Mouse (Mus musculus): ENCODE data around the gene Atp6v0b. TPM values are rescaled to one million over a fixed set of nuclear protein-coding genes. Genes with fewer than 3 reads are reported as not detected.

Gene Atp6v0b
- polyA plus RNA-seq, 1 experiment from 2014 or later: 305 TPM

- Histone ChIP-seq H3K4me1 (ENCODE audit: insufficient read depth, low read length) (no peaks in the 10 kb centered on the region), H3K9ac (replicated peaks; ENCODE audit: low read length) (no peak overlapping the region), H3K27ac (ENCODE audit: low read length) (no peak overlapping the region), H3K4me2 (replicated peaks; ENCODE audit: low read depth, low read length) (no peak overlapping the region), H3K9me3 (ENCODE audit: low read length) (no peaks in the 10 kb centered on the region), H3K36me3 (ENCODE audit: insufficient read depth, low read length) (0 out of 2 replicates have a peak, but pooled peaks cover 7% of the 10 kb centered on the region), H3K4me3 (ENCODE audit: low read length) (no peak overlapping the region), H3K27me3 (ENCODE audit: insufficient read depth, low read length) (no peaks in the 10 kb centered on the region)
- 72% methylated on average over 5 of the region's 5 CpGs for WGBS
- ATAC-seq (ENCODE audit: low FRiP score, low TSS enrichment): no peak
Observed at GRCm38 (mm10) chr4:117849506-117849905, 37.6 kb downstream of the Atp6v0b start.

GRCm38 (mm10) chr4:117849063-117849462 is 38.1 kb downstream of the Atp6v0b start:
- Histone ChIP-seq H3K36me3 (ENCODE audit: insufficient read depth, low read length) (0 out of 2 replicates have a peak, but pooled peaks cover 7% of the 10 kb centered on the region), H3K9ac (replicated peaks; ENCODE audit: low read length) (no peak overlapping the region), H3K4me2 (replicated peaks; ENCODE audit: low read depth, low read length) (no peak overlapping the region), H3K4me1 (ENCODE audit: insufficient read depth, low read length) (no peaks in the 10 kb centered on the region), H3K27ac (ENCODE audit: low read length) (no peak overlapping the region), H3K27me3 (ENCODE audit: insufficient read depth, low read length) (no peaks in the 10 kb centered on the region), H3K9me3 (ENCODE audit: low read length) (no peaks in the 10 kb centered on the region), H3K4me3 (ENCODE audit: low read length) (no peak overlapping the region)
- ATAC-seq (ENCODE audit: low FRiP score, low TSS enrichment): no peak
- 49% methylated on average over 17 of the region's 17 CpGs for WGBS

DNA sequence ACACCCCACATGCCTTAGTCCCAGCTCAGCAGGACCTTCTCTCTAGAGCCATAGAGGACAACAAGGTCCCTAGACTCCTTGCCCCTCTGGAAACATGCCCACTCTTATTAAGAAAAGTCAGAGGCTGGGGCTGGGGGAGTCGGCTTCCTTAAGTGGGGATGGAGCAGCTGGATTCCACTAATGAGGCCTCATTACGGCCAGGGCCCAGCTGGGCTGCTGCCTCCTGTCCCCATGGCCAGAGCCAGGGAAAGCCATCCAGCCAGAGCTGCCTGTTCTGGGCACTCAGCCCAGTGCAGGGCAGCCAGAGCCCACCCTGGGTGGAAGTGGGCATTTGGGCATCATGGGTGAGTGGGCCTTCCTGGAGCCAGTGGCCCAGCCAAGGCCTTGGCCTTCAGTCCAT is 40.1 kb downstream of the Atp6v0b start:
- Histone ChIP-seq H3K27me3 (ENCODE audit: insufficient read depth, low read length) (no peaks in the 10 kb centered on the region), H3K36me3 (ENCODE audit: insufficient read depth, low read length) (0 out of 2 replicates have a peak, but pooled peaks cover 7% of the 10 kb centered on the region), H3K4me2 (replicated peaks; ENCODE audit: low read depth, low read length) (no peak overlapping the region), H3K9me3 (ENCODE audit: low read length) (no peaks in the 10 kb centered on the region), H3K4me1 (ENCODE audit: insufficient read depth, low read length) (no peaks in the 10 kb centered on the region), H3K27ac (ENCODE audit: low read length) (no peak overlapping the region), H3K9ac (replicated peaks; ENCODE audit: low read length) (no peak overlapping the region), H3K4me3 (ENCODE audit: low read length) (no peak overlapping the region)
- 36% methylated on average over 2 of the region's 2 CpGs for WGBS
- ATAC-seq (ENCODE audit: low FRiP score, low TSS enrichment): no peak

DNA sequence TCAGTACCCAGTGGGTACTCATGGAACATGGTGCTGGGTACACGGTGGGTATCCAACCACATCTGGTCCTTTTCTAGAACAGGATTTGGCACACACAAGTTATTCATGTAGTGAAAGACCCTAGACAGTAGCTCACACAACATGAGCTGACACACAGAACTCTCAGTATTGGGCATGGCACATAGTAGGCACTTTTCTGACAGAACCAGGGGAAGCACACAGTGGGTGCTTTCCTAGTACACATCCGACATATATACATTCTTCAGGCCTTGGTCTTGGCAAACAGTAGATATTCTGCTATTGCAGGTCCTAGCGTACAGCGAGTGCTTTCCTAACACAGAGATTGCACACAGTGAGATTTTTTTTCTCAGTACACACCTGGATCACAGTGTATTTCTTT is 40.9 kb downstream of the Atp6v0b start:
- H3K9me3 ChIP-seq (ENCODE audit: low read length): no peaks in the 10 kb centered on the region
- ATAC-seq (ENCODE audit: low FRiP score, low TSS enrichment): no peak

GRCm38 (mm10) chr4:117845316-117845715 is 41.8 kb downstream of the Atp6v0b start:
- Histone ChIP-seq H3K36me3 (ENCODE audit: insufficient read depth, low read length) (0 out of 2 replicates have a peak, but pooled peaks cover 7% of the 10 kb centered on the region), H3K4me2 (replicated peaks; ENCODE audit: low read depth, low read length) (no peak overlapping the region), H3K27me3 (ENCODE audit: insufficient read depth, low read length) (no peaks in the 10 kb centered on the region), H3K9me3 (ENCODE audit: low read length) (no peaks in the 10 kb centered on the region), H3K27ac (ENCODE audit: low read length) (no peak overlapping the region), H3K4me3 (ENCODE audit: low read length) (no peak overlapping the region), H3K9ac (replicated peaks; ENCODE audit: low read length) (no peak overlapping the region), H3K4me1 (ENCODE audit: insufficient read depth, low read length) (no peaks in the 10 kb centered on the region)
- WGBS: 58% methylated on average over 11 of the region's 11 CpGs
- ATAC-seq (ENCODE audit: low FRiP score, low TSS enrichment): peak; percentile 32; the same call in 1 of the 2 replicates

More for the DNA sequence above, 40.9 kb downstream of the Atp6v0b start:
- no peak overlapping the region for H3K4me3 ChIP-seq (ENCODE audit: low read length)
- no peak overlapping the region for H3K27ac ChIP-seq (ENCODE audit: low read length)
- 0 out of 2 replicates have a peak, but pooled peaks cover 7% of the 10 kb centered on the region for H3K36me3 ChIP-seq (ENCODE audit: insufficient read depth, low read length)
- no peaks in the 10 kb centered on the region for H3K4me1 ChIP-seq (ENCODE audit: insufficient read depth, low read length)
- no peaks in the 10 kb centered on the region for H3K27me3 ChIP-seq (ENCODE audit: insufficient read depth, low read length)
- H3K4me2 ChIP-seq (replicated peaks; ENCODE audit: low read depth, low read length): no peak overlapping the region
- WGBS: 95% methylated on average over 4 of the region's 4 CpGs
- H3K9ac ChIP-seq (replicated peaks; ENCODE audit: low read length): no peak overlapping the region

DNA sequence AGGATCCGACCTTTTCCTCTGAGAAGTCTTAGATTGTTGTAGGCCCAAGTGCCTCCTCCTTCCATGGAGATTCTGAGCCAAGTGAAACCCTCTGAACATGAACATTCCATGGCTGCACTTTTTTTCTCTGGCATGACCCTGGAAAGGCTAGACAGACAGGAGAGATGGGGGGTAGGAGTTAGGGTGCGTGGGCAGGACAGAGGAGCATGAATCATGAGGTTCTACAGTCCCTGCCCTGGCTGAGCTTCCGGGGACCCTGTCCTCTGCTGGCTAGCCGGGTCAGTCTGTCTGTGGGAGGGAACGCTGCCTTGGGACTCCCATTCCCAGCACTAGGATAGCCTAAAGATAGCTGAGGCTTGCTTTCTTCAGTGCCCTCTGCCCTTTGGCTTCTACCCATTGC is 42.7 kb downstream of the Atp6v0b start:
- H3K27me3 ChIP-seq (ENCODE audit: insufficient read depth, low read length): no peaks in the 10 kb centered on the region
- H3K9ac ChIP-seq (replicated peaks; ENCODE audit: low read length): no peak overlapping the region
- no peak overlapping the region for H3K27ac ChIP-seq (ENCODE audit: low read length)
- no peak overlapping the region for H3K4me3 ChIP-seq (ENCODE audit: low read length)
- no peak overlapping the region for H3K4me2 ChIP-seq (replicated peaks; ENCODE audit: low read depth, low read length)
- WGBS: 56% methylated on average over 5 of the region's 5 CpGs
- H3K9me3 ChIP-seq (ENCODE audit: low read length): no peaks in the 10 kb centered on the region
- 0 out of 2 replicates have a peak, but pooled peaks cover 7% of the 10 kb centered on the region for H3K36me3 ChIP-seq (ENCODE audit: insufficient read depth, low read length)
- ATAC-seq (ENCODE audit: low FRiP score, low TSS enrichment): no peak
- H3K4me1 ChIP-seq (ENCODE audit: insufficient read depth, low read length): peaks cover 6% of the 10 kb centered on the region; the same call in 1 of the 2 replicates

- Histone ChIP-seq H3K9me3 (ENCODE audit: low read length) (no peaks in the 10 kb centered on the region), H3K9ac (replicated peaks; ENCODE audit: low read length) (no peak overlapping the region), H3K4me2 (replicated peaks; ENCODE audit: low read depth, low read length) (no peak overlapping the region), H3K4me1 (ENCODE audit: insufficient read depth, low read length) (peaks cover 11% of the 10 kb centered on the region), H3K4me3 (ENCODE audit: low read length) (no peak overlapping the region), H3K36me3 (ENCODE audit: insufficient read depth, low read length) (0 out of 2 replicates have a peak, but pooled peaks cover 7% of the 10 kb centered on the region), H3K27ac (ENCODE audit: low read length) (no peak overlapping the region), H3K27me3 (ENCODE audit: insufficient read depth, low read length) (no peaks in the 10 kb centered on the region)
- 89% methylated on average over 5 of the region's 5 CpGs for WGBS
- ATAC-seq (ENCODE audit: low FRiP score, low TSS enrichment): no peak
Observed at GRCm38 (mm10) chr4:117843101-117843500, 44.0 kb downstream of the Atp6v0b start.

- H3K9ac ChIP-seq (replicated peaks; ENCODE audit: low read length): no peak overlapping the region
- H3K4me2 ChIP-seq (replicated peaks; ENCODE audit: low read depth, low read length): no peak overlapping the region
- H3K27ac ChIP-seq (ENCODE audit: low read length): no peak overlapping the region
- no peak overlapping the region for H3K4me3 ChIP-seq (ENCODE audit: low read length)
- no peaks in the 10 kb centered on the region for H3K9me3 ChIP-seq (ENCODE audit: low read length)
- 48% methylated on average over 3 of the region's 3 CpGs for WGBS
- H3K36me3 ChIP-seq (ENCODE audit: insufficient read depth, low read length): 0 out of 2 replicates have a peak, but pooled peaks cover 7% of the 10 kb centered on the region
- ATAC-seq (ENCODE audit: low FRiP score, low TSS enrichment): no peak
- H3K4me1 ChIP-seq (ENCODE audit: insufficient read depth, low read length): peaks cover 11% of the 10 kb centered on the region
- no peaks in the 10 kb centered on the region for H3K27me3 ChIP-seq (ENCODE audit: insufficient read depth, low read length)
Observed at GRCm38 (mm10) chr4:117841566-117841965, 45.6 kb downstream of the Atp6v0b start.

GRCm38 (mm10) chr4:117840821-117841220 is 46.3 kb downstream of the Atp6v0b start:
- no peak for ATAC-seq (ENCODE audit: low FRiP score, low TSS enrichment)
- Histone ChIP-seq H3K4me2 (replicated peaks; ENCODE audit: low read depth, low read length) (no peak overlapping the region), H3K4me1 (ENCODE audit: insufficient read depth, low read length) (peaks cover 11% of the 10 kb centered on the region), H3K27ac (ENCODE audit: low read length) (no peak overlapping the region), H3K9me3 (ENCODE audit: low read length) (no peaks in the 10 kb centered on the region), H3K36me3 (ENCODE audit: insufficient read depth, low read length) (0 out of 2 replicates have a peak, but pooled peaks cover 2% of the 10 kb centered on the region), H3K27me3 (ENCODE audit: insufficient read depth, low read length) (no peaks in the 10 kb centered on the region), H3K9ac (replicated peaks; ENCODE audit: low read length) (no peak overlapping the region), H3K4me3 (ENCODE audit: low read length) (no peak overlapping the region)
- 91% methylated on average over 5 of the region's 5 CpGs for WGBS

DNA sequence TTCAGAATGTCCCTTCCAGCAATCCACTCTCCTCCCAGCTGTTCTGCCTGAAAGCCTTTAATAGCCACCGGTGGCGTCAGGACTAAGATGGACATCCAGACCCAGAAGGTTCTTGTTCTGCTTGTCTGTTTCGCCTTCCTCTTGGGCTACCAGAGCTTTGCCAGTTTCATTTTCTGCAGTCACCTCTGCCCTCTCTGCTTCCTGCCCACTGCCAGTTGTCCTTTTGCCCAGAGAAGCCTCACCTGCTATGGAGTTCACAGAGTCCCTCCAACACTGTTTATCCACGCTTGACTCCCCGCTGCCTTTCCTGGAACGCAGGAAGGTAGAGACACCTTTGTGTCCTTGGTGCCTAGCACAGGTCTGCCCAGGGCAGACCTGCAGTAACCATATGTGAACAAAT is 47.8 kb downstream of the Atp6v0b start:
- no peak for ATAC-seq (ENCODE audit: low FRiP score, low TSS enrichment)
- Histone ChIP-seq H3K27ac (ENCODE audit: low read length) (0 out of 2 replicates have a peak overlapping the region, but pooled peaks have one; percentile 30), H3K9me3 (ENCODE audit: low read length) (no peaks in the 10 kb centered on the region), H3K4me3 (ENCODE audit: low read length) (no peak overlapping the region), H3K4me1 (ENCODE audit: insufficient read depth, low read length) (peaks cover 16% of the 10 kb centered on the region), H3K9ac (replicated peaks; ENCODE audit: low read length) (0 out of 2 replicates have a peak overlapping the region, but pooled peaks have one; percentile 23), H3K27me3 (ENCODE audit: insufficient read depth, low read length) (no peaks in the 10 kb centered on the region), H3K4me2 (replicated peaks; ENCODE audit: low read depth, low read length) (no peak overlapping the region), H3K36me3 (ENCODE audit: insufficient read depth, low read length) (no peaks in the 10 kb centered on the region)
- WGBS: 52% methylated on average over 6 of the region's 6 CpGs

Data from kidney, embryonic 16.5 days (tissue).